16 mouse cellular contexts compared by ENCODE assay signal in the genomic region with DNA sequence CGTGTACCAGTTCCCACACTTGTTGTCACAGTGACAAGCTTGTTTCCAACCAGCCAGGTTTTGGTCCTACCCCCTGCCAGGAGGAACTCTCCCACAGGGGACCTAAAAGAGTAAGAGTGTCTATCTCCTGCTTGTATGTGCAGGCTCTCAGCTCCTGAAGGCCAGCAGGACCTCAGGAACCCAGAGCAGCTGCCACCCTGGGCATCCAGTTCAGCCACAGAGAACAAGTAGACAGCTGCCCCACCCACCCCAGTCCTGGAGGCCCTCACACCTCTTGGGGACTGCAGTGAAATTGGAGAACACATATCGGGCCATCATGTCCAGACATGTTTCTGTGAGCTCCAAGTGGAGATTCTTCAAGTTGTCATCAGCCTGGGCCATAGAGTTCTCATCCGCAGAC. TPM values are rescaled to one million over a fixed set of nuclear protein-coding genes. Genes with fewer than 3 reads are reported as not detected.
"Had no signal": no experiment of that assay in that cellular context is flagged by ENCODE, and none has a peak within 500 bp of the region (broad histone marks: within the 10 kb centered on the region; RNA-seq: fewer than 3 reads in every experiment).

No protein-coding gene starts in this region.

- H3K27me3 ChIP-seq: midbrain, embryonic 12.5 days; neural tube, embryonic 12.5 days; stomach, embryonic 15.5 days had no signal

- H3K4me1 ChIP-seq: midbrain, embryonic 10.5 days; midbrain, embryonic 12.5 days; neural tube, embryonic 12.5 days; stomach, embryonic 15.5 days had no signal

- H3K9ac ChIP-seq: lung, embryonic 14.5 days; midbrain, embryonic 12.5 days; neural tube, embryonic 12.5 days; stomach, embryonic 15.5 days had no signal

- DNase-seq: lung, adult 18-20 months; lung, embryonic 14.5 days; lung, postnatal 10 days; lung, postnatal 4 days; midbrain, embryonic 14.5 days; right cerebral cortex, postnatal 14 days; thymus, adult 2 months; thymus, postnatal 25 days; thymus, postnatal 4 days had no signal

- H3K27ac ChIP-seq: midbrain, embryonic 10.5 days; midbrain, embryonic 12.5 days; neural tube, embryonic 12.5 days; stomach, embryonic 15.5 days; stomach, postnatal 0 days had no signal

- H3K4me2 ChIP-seq: lung, embryonic 14.5 days; midbrain, embryonic 12.5 days; neural tube, embryonic 12.5 days; stomach, embryonic 15.5 days had no signal

- H3K9me3 ChIP-seq: midbrain, embryonic 10.5 days; midbrain, embryonic 12.5 days; neural tube, embryonic 12.5 days; stomach, embryonic 15.5 days had no signal

- ATAC-seq: midbrain, embryonic 16.5 days had no signal

- H3K4me3 ChIP-seq: midbrain, embryonic 10.5 days; midbrain, embryonic 12.5 days; neural tube, embryonic 12.5 days; stomach, embryonic 15.5 days had no signal

RNA-seq across cellular contexts. Expression of gene Npw, which starts 53.7 kb away (rescaled TPM):
- polyA plus RNA-seq: midbrain, embryonic 10.5 days; midbrain, embryonic 12.5 days; midbrain, embryonic 14.5 days; neural tube, embryonic 12.5 days; neural tube, embryonic 14.5 days had no signal
